Mouse (Mus musculus) splenic B cell, adult 2 months (primary cell): Measurements from ENCODE around the gene Wwp2.
"Not testable (repeated sequence)": the region's sequence is repeated elsewhere in the genome, so short reads cannot be mapped to it uniquely, and the experiment has no call there.

Experiments used
- DNase-seq: peaks from one replicate; pipeline ENCODE4 v3.0.0-alpha.2; 2011; ENCODE audit warnings: low read depth, low spot score
- H3K27me3 ChIP-seq: 2 replicates; pipeline ENCODE4 v1.6.1; 2012; ENCODE audit warnings: mild to moderate bottlenecking, low read length, moderate library complexity, mixed read lengths; ENCODE audit not compliant: control insufficient read depth, poor library complexity, insufficient read depth, severe bottlenecking
- H3K36me3 ChIP-seq: 2 replicates; pipeline ENCODE4 v1.6.1; 2012; ENCODE audit warnings: mild to moderate bottlenecking, low read length, moderate library complexity, mixed read lengths; ENCODE audit not compliant: control insufficient read depth, poor library complexity, insufficient read depth, severe bottlenecking

The Wwp2 gene

DNA sequence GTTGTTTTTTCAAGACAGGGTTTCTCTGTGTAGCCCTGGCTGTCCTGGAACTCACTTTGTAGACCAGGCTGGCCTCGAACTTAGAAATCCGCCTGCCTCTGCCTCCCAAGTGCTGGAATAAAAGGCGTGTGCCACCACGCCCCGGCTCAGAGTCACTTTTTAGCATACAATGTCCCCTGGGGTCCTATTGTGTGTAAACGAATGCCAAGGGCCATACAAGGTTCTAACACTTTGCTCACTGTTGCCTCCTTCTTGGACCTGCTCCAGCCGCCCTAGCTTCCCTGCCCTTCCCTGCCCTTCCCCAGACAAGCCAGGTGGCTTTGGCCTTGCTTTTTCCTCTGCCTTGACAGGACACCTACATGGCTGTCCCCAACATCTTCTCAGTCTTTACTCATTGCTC is 40.6 kb downstream of the Wwp2 start:
- not testable (repeated sequence) for H3K27me3 ChIP-seq, DNase-seq, H3K36me3 ChIP-seq

DNA sequence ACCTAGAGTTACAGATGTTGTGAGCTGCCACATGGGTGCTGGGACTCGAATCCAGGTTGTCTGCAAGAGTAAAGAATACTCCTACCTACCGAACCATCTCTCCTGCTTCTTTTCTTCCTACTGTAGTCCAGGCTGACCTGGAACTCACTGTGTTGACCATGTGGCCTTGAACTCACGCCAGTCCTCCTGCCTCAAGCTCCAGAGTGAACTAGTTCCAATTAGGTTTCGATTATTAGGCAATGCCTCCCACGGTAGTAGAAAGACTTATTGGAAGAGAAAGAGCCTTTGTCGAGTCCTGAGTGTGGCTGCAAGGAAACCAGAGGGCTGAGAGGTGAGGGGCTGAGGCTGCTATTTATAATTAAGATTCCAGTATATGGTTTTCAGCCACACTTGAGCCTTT is 42.6 kb downstream of the Wwp2 start:
- DNase-seq: no peak
- Histone ChIP-seq H3K36me3 (peaks cover 3% of the 10 kb centered on the region; the same call in 1 of the 2 replicates), H3K27me3 (no peaks in the 10 kb centered on the region)

- DNase-seq: no peak
- Histone ChIP-seq H3K36me3 (peaks cover 7% of the 10 kb centered on the region; the same call in 1 of the 2 replicates), H3K27me3 (no peaks in the 10 kb centered on the region)
These were observed 44.3 kb downstream of the Wwp2 start for GRCm38 (mm10) chr8:107480436-107480835.

DNA sequence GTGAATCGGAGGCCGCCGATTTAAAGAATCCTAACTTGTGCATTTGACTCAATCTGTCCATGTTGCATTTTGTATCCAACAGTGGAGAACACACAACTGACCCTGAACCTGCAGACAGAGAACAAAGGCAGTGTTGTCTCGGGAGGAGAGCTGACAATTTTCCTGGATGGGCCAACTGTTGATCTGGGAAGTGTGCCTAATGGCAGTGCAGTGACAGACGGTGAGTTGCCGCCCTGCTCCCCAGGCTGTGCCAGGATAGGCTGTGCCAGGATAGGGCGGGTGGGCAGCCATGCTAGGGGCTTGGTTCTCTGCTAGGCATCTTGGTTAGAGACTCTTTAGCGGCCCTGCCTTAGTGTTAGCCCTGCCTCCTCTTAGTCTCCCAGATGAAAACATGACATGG is 47.1 kb downstream of the Wwp2 start:
- DNase-seq: no peak
- Histone ChIP-seq H3K36me3 (peaks cover 10% of the 10 kb centered on the region), H3K27me3 (no peaks in the 10 kb centered on the region)

DNA sequence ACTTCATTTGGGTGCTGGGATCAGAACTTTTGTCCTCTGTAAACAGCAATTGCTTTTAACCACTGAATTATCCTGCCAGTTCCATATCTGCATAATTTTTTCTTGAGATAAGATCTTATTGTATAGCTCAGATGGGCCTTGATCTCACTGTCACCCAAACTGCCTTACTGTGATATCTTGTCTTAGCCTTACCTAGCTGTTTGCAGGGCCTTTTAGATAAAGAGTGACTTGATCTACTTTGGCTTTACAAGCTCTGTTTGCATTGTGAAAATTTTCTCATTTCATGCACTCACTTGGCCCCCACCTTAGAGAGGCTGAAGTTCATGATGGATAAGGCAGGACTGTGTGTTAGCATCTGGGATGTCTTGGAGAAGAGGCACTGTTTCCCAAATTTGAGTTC is 48.8 kb downstream of the Wwp2 start:
- no peaks in the 10 kb centered on the region for H3K27me3 ChIP-seq
- DNase-seq: no peak
- peaks cover 10% of the 10 kb centered on the region for H3K36me3 ChIP-seq

- DNase-seq: no peak
- Histone ChIP-seq H3K27me3 (no peaks in the 10 kb centered on the region), H3K36me3 (peaks cover 8% of the 10 kb centered on the region)
These were observed 52.4 kb downstream of the Wwp2 start for GRCm38 (mm10) chr8:107488551-107488950.

DNA sequence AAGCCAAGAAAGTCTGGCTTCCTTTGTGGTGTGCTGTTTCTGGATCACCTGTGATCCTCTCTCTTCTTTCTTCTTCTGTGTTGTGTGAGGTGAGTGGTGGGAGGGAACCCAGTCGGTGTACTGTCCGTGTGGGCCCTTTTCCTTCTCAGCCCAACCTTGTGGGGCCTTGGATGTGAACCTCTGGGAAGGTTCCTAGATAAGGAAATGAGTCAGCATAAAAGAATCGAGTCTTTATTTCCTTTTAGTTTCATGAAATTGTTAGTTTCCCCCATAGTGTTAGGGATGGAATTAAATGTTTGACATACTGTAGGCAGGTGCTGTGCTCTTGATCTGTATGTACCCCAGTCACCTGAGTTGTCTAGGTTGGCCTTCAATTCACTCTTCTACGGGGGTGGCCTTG is 52.9 kb downstream of the Wwp2 start:
- peaks cover 4% of the 10 kb centered on the region for H3K36me3 ChIP-seq
- DNase-seq: no peak
- H3K27me3 ChIP-seq: no peaks in the 10 kb centered on the region

- DNase-seq: no peak
- peaks cover 2% of the 10 kb centered on the region; the same call in 1 of the 2 replicates for H3K36me3 ChIP-seq
- no peaks in the 10 kb centered on the region for H3K27me3 ChIP-seq
These were observed 53.8 kb downstream of the Wwp2 start for GRCm38 (mm10) chr8:107489921-107490320.

GRCm38 (mm10) chr8:107490649-107491048 is 54.5 kb downstream of the Wwp2 start:
- DNase-seq: no peak
- Histone ChIP-seq H3K36me3 (peaks cover 2% of the 10 kb centered on the region; the same call in 1 of the 2 replicates), H3K27me3 (no peaks in the 10 kb centered on the region)

GRCm38 (mm10) chr8:107491212-107491611 is 55.0 kb downstream of the Wwp2 start:
- H3K36me3 ChIP-seq: no peaks in the 10 kb centered on the region
- no peaks in the 10 kb centered on the region for H3K27me3 ChIP-seq
- no peak for DNase-seq

- no peaks in the 10 kb centered on the region for H3K27me3 ChIP-seq
- DNase-seq: no peak
- no peaks in the 10 kb centered on the region for H3K36me3 ChIP-seq
These were observed 55.7 kb downstream of the Wwp2 start for GRCm38 (mm10) chr8:107491831-107492230.

DNA sequence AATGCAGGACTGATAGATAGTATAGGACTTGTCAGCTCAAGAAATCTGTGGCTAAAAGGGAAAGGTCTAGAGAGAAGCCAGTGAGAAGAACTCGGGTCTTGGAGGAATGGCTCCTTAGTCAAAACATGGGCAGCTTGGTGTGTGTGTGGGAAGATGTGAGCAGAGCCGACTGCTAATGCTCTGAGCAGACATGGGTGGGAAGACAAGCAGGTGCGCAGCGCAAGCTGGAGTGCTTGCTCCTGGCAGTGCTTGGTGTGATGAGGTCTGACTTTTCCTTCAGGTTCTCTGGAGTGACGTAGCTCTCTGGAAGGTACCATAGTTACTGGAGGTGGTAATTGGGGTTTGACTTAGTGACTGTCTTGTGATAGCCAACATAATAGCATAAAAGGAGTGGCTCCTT is 56.6 kb downstream of the Wwp2 start:
- H3K36me3 ChIP-seq: no peaks in the 10 kb centered on the region
- H3K27me3 ChIP-seq: no peaks in the 10 kb centered on the region
- no peak for DNase-seq

DNA sequence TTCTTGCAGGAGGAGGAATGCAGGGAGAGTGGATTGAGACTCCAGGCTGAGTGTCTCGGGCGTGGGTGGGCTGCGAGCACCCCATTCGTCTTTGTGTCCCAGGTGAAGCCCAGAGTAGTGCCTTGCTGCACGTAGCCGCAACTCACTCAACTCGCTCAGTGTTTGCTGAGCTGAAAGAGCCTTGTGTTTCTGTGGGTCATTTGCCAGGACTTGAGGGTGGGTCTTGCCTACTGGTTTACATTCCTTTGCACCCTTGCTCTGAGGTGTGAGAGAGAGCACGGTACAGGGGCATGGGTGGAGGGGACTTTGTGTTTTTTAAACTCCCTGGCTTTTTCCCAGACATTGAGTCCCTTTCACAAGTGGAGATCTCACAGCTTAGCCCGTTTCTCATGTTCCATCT is 59.3 kb downstream of the Wwp2 start:
- no peaks in the 10 kb centered on the region for H3K27me3 ChIP-seq
- H3K36me3 ChIP-seq: no peaks in the 10 kb centered on the region
- no peak for DNase-seq

GRCm38 (mm10) chr8:107497708-107498107 is 61.5 kb downstream of the Wwp2 start:
- no peak for DNase-seq
- Histone ChIP-seq H3K27me3 (no peaks in the 10 kb centered on the region), H3K36me3 (no peaks in the 10 kb centered on the region)

DNA sequence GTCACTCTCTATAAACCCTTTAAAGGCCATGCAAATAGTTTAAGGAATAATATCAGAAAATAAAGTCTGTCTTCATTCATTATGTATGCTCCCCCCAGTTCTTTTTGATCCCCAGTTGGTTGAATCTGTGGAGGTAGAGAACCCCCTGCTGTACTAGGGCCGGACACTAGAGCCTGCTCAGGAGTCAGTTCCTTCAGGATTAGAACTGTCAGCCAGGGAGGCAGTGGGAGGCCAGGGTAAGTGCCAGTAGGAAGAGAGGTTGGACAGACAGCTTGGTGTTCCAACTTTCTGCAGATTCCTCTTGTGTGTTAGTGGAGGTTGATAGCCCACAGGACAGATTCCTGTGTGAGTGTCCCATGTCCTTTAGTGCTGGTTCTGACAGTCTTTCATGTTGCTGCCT is 62.2 kb downstream of the Wwp2 start:
- Histone ChIP-seq H3K36me3 (no peaks in the 10 kb centered on the region), H3K27me3 (no peaks in the 10 kb centered on the region)
- DNase-seq: no peak

- Histone ChIP-seq H3K27me3 (no peaks in the 10 kb centered on the region), H3K36me3 (no peaks in the 10 kb centered on the region)
- DNase-seq: no peak
These were observed 62.6 kb downstream of the Wwp2 start for GRCm38 (mm10) chr8:107498806-107499205.
